Mouse (Mus musculus) lung, postnatal 0 days (tissue): ENCODE data around the gene Pakap. TPM values are rescaled to one million over a fixed set of nuclear protein-coding genes. Genes with fewer than 3 reads are reported as not detected.

Experiments
- ATAC-seq: fragments of 200-750 bp; cut with Nextera tagmentation; 2 replicates; pipeline ENCODE4 v1.8.0; 2017; ENCODE audit warnings: moderate library complexity
- DNase-seq: peaks from one replicate; pipeline ENCODE4 v3.0.0-alpha.2; 2016; ENCODE audit warnings: low spot score
- H3K27ac ChIP-seq: fragments of 300-500 bp; sonication (generic); 2 replicates; pipeline ENCODE4 v1.5.1; 2014; ENCODE audit warnings: antibody characterized with exemption, mild to moderate bottlenecking, low read length, mixed read lengths
- H3K27me3 ChIP-seq: fragments of 300-500 bp; sonication (generic); replicated peaks from 2 replicates; pipeline ENCODE4 v1.6.1; 2014; ENCODE audit warnings: low read length, mixed read lengths; ENCODE audit not compliant: insufficient read depth
- H3K36me3 ChIP-seq: fragments of 300-500 bp; sonication (generic); 2 replicates; pipeline ENCODE4 v1.6.1; 2014; ENCODE audit warnings: low read length, mixed read lengths; ENCODE audit not compliant: insufficient read depth
- H3K4me1 ChIP-seq: fragments of 300-500 bp; sonication (generic); 2 replicates; pipeline ENCODE4 v1.6.1; 2014; ENCODE audit warnings: antibody characterized with exemption, low read depth, low read length, mixed read lengths; ENCODE audit not compliant: insufficient read depth
- H3K4me2 ChIP-seq: fragments of 300-500 bp; sonication (generic); replicated peaks from 2 replicates; pipeline ENCODE4 v1.6.1; 2014; ENCODE audit warnings: low read depth, mild to moderate bottlenecking, low read length, moderate library complexity, mixed read lengths
- H3K4me3 ChIP-seq: fragments of 300-500 bp; sonication (generic); 2 replicates; pipeline ENCODE4 v1.5.1; 2014; ENCODE audit warnings: low read depth, low read length
- H3K9ac ChIP-seq: fragments of 300-500 bp; sonication (generic); replicated peaks from 2 replicates; pipeline ENCODE4 v1.6.1; 2014; ENCODE audit warnings: low read depth, mild to moderate bottlenecking
- H3K9me3 ChIP-seq: fragments of 300-500 bp; sonication (generic); 2 replicates; pipeline ENCODE4 v1.6.1; 2016; ENCODE audit warnings: low read length, mixed read lengths
- CTCF ChIP-seq: IDR thresholded peaks from 2 replicates; pipeline ENCODE4 v1.5.1; 2016; ENCODE audit warnings: antibody characterized with exemption, mild to moderate bottlenecking
- EP300 ChIP-seq: IDR thresholded peaks from 2 replicates; pipeline ENCODE4 v1.6.1; 2016; ENCODE audit warnings: antibody characterized with exemption, mild to moderate bottlenecking, control low read depth
- WGBS: fragments of 180-500 bp; shearing (Covaris S2); extraction: QIAGEN DNeasy Blood & Tissue Kit; methylation state at CpG from one replicate; pipeline ENCODE4 v1.1.7; 2014; 5-methylcytosine and 5-hydroxymethylcytosine counted together
- polyA plus RNA-seq: library from polyadenylated mRNA; unstranded; fragments of >200 nt; fragmentation: Nextera tagmentation; extraction: Ambion mirVana; gene quantifications from 2 replicates; pipeline ENCODE4 v1.2.1, GENCODE M21; 2015

Gene Pakap
- polyA plus RNA-seq, 1 experiment from 2014 or later: 60.5 TPM

DNA sequence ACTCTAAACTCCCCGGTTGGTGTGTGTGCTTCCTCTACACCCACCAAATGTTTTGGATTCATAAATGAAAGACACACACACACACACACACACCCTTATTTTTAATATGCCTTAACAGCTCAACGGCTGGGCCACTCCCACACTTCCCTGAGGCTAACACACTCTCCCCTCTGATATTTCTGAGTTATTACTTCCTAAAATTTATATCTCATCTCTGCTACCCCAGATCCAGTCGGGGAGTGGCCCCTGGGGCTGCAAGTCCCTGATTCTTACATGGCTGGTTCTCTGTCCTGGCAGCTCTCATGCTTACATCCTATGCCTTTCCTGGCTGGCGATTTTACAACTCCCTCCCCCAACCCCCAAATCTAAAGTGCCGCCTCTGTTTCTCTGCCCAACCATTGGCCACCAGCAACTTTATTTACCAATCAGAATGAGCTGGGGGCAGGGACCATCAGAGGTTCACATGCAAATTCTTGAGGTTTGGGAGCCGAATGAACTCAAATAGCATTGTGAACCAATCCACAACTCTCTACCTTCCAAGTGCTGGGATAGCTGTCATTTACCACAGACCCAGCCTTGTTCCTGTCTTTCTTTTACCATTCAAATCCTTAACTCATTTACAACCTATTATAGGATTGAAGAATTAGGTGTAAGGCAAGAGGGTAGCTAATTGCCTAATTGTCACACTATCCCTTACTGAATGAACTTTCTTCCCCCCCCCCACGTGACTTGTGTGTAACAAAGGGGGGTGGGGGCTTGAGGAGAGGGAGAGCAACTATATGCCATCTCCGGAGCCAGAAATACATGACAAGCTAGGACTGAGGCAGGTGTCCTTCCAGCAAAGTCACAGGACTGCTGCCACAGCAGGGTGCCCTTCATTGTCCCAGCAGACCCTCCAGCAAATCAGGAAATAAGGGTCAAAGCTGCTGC lies 351.8 kb downstream of the Pakap start:
- Histone ChIP-seq H3K4me2 (no peak overlapping the region), H3K4me3 (no peak overlapping the region), H3K27ac (no peak overlapping the region), H3K27me3 (no peaks in the 10 kb centered on the region), H3K36me3 (no peaks in the 10 kb centered on the region), H3K9ac (no peak overlapping the region), H3K9me3 (no peaks in the 10 kb centered on the region), H3K4me1 (no peaks in the 10 kb centered on the region)
- ATAC-seq (no peak), DNase-seq (no peak)
- TF ChIP-seq EP300 (no peak), CTCF (no peak)
- WGBS: 25% methylated on average over 8 of the region's 8 CpGs

DNA sequence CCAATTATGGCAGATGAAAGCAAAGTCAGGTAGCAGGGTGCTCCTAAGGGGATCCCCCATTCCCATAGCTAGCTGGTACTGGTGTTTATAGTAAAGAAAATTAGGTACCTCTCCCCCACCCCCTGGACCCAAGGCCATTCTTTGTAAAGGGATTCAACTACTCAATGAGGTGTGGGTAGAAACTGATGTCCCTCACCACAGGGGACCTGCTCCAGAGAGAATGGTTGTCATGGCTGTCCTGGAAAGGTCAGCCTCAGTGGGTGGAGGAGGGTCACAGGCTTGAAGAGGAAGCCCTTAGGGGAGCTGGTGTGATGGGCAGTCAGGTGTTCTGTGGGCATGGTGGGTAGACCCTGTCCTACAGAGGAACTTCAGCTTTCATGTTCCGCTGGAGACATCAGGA lies 352.5 kb downstream of the Pakap start:
- Histone ChIP-seq H3K9ac (no peak overlapping the region), H3K9me3 (no peaks in the 10 kb centered on the region), H3K36me3 (no peaks in the 10 kb centered on the region), H3K4me2 (no peak overlapping the region), H3K27ac (no peak overlapping the region), H3K4me3 (no peak overlapping the region), H3K27me3 (no peaks in the 10 kb centered on the region), H3K4me1 (no peaks in the 10 kb centered on the region)
- no peak for TF ChIP-seq CTCF
- no peak for ATAC-seq
- DNase-seq: no peak
- 89% methylated on average over 1 of the region's 1 CpGs for WGBS

DNA sequence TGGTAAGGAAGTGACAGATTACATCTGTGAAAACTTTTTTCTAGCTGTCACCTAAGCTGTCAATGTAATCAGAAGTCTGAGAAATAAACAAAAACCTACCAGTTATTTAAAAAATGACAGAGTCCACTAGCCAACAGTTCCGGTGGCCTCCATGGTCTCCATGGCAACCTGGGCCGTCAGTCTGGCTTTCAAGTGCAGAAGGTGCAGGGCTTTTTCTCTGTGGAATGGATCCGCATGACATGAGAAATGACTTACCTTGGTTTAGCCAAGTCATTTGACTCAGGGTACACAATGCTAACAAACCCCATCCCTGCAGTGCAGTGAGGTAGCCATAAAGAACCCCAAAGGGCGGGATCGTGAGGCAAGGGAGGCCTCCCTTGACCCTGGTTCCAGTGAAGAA lies 354.2 kb downstream of the Pakap start:
- DNase-seq (no peak), ATAC-seq (no peak)
- TF ChIP-seq EP300 (no peak), CTCF (no peak)
- H3K4me1 ChIP-seq: no peaks in the 10 kb centered on the region
- no peak overlapping the region for H3K4me3 ChIP-seq
- H3K27ac ChIP-seq: no peak overlapping the region
- no peaks in the 10 kb centered on the region for H3K27me3 ChIP-seq
- H3K4me2 ChIP-seq: no peak overlapping the region
- no peaks in the 10 kb centered on the region for H3K36me3 ChIP-seq
- WGBS: 27% methylated on average over 5 of the region's 5 CpGs
- H3K9me3 ChIP-seq: no peaks in the 10 kb centered on the region
- H3K9ac ChIP-seq: no peak overlapping the region

DNA sequence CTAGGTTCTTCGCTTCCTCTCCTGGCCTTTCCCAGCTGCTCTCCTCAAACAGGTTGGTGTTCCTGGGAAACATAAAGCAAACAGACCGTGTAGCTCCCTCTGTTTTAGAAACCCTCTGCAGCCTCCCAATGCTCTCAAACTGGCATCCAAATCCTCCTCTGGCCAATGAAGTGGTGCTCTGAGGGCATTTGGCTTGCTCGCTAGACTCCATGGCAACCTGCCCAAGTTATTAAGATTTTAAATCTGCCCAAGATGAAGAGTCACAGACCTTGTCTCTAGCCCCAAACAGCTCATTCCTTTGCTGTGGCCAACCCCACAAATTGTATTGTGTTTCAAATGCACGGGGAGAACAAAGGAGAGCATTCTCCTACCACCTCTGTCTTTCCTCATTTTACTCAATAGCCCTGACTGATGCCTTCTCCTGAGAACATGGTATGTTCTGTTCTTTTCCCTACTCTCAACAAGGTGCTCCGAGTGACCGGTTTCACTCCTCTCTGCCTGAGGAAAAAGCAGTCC lies 356.6 kb downstream of the Pakap start:
- ATAC-seq (no peak), DNase-seq (no peak)
- Histone ChIP-seq H3K27ac (no peak overlapping the region), H3K9me3 (no peaks in the 10 kb centered on the region), H3K4me1 (no peaks in the 10 kb centered on the region), H3K36me3 (no peaks in the 10 kb centered on the region), H3K4me3 (no peak overlapping the region), H3K4me2 (no peak overlapping the region), H3K27me3 (no peaks in the 10 kb centered on the region), H3K9ac (no peak overlapping the region)
- no peak for TF ChIP-seq CTCF
- no peak for TF ChIP-seq EP300
- WGBS: 57% methylated on average over 6 of the region's 6 CpGs

DNA sequence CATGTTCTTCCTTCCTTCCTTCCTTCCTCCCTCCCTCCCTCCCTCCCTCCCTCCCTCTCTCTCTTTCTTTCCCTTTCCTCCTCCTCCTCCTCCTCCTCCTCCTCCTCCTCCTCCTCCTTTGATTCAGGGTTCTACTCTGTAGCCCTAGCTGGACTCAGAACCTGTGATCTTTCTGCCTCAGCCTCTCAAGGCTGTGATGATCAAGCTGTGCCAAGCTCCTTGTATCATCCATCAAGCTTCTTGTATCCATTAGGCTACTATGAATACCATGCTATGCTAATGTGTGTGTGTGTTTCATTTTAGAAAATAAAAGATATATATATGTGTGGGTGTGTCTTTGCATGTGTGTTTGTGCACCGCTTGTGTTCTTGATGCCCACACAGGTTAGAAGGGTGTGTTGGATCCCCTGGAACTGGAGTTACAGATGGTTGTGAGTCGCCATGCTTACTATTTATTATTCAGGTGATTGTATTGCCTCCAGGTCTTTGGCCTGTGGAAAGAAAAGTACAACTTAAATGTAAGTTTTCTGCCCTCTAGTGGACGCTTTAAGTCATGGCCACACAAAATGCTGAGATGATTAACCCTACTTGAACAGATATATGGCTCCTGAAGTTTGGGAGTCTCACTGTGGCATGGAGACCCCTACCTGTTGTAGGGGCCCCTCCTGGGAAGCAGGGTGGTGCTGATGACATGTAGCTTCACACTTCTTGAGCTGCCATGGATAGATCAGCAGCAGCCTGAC lies 359.7 kb downstream of the Pakap start:
- H3K9ac ChIP-seq: no peak overlapping the region
- TF ChIP-seq EP300 (no peak), CTCF (peak; percentile 79)
- DNase-seq: peak; percentile 84
- H3K27me3 ChIP-seq: no peaks in the 10 kb centered on the region
- H3K4me3 ChIP-seq: no peak overlapping the region
- H3K4me1 ChIP-seq: peaks cover 3% of the 10 kb centered on the region; the same call in 1 of the 2 replicates
- no peaks in the 10 kb centered on the region for H3K36me3 ChIP-seq
- no peak overlapping the region for H3K27ac ChIP-seq
- ATAC-seq: peak; percentile 5; the same call in 1 of the 2 replicates
- WGBS: 25% methylated on average over 3 of the region's 3 CpGs
- no peak overlapping the region for H3K4me2 ChIP-seq
- no peaks in the 10 kb centered on the region for H3K9me3 ChIP-seq

DNA sequence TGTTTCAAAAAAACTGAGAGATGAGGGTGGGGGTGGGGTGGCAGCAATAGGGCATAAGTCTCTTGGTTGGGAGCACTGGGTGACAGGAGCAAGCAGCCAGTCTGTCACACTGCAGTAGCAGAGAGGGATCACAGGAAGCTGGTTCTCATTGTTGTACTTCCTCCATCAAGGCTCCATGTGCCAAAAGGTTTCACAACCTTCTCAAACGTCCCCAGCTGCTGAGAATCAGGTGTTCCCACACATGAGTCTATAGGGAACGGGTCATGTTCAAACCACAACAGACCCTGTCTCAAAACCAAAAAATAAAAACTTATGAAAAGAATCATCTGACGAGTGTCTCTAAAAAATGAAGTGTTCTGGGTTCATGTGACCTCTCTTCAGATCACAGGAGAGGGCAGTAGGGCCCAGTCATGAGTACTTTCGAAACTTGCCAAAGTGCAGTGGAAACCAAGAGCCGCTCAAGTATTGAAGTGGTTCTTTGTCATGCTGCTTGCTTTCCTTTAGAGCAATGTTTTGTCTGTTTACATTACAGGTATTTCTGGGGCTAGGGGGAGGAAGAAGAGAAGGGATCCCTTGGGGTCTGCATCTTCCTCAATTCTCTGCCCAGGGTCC lies 362.7 kb downstream of the Pakap start:
- no peak overlapping the region for H3K4me2 ChIP-seq
- 31% methylated on average over 5 of the region's 5 CpGs for WGBS
- H3K4me3 ChIP-seq: no peak overlapping the region
- H3K9ac ChIP-seq: no peak overlapping the region
- peak; percentile 89 for ATAC-seq
- TF ChIP-seq EP300: peak; percentile 74
- no peak for TF ChIP-seq CTCF
- H3K9me3 ChIP-seq: no peaks in the 10 kb centered on the region
- H3K4me1 ChIP-seq: peaks cover 3% of the 10 kb centered on the region; the same call in 1 of the 2 replicates
- H3K27me3 ChIP-seq: no peaks in the 10 kb centered on the region
- no peaks in the 10 kb centered on the region for H3K36me3 ChIP-seq
- H3K27ac ChIP-seq: peak overlapping the region; percentile 38; the same call in 1 of the 2 replicates
- DNase-seq: peak; percentile 84
